In genomic region chr5:65434471-65435362, GRCm38 (mm10) we compare ENCODE assay signal across 8 mouse cellular contexts. TPM values are rescaled to one million over a fixed set of nuclear protein-coding genes. Genes with fewer than 3 reads are reported as not detected.
DNase-seq lines count a peak whose midpoint lies in the region; ATAC-seq and TF ChIP-seq lines count a peak whose summit lies in the region.

No protein-coding gene starts in this region.

- no peak for TF ChIP-seq EP300 in heart, postnatal 0 days (IDR thresholded peaks at IDR 0.05; ENCODE audit: low read depth)
- no peak for TF ChIP-seq EP300 in liver, postnatal 0 days (IDR thresholded peaks at IDR 0.05; ENCODE audit: low read depth)

- peak overlapping the region; percentile 94 for H3K9ac ChIP-seq in heart, embryonic 13.5 days
- H3K9ac ChIP-seq in heart, postnatal 0 days (replicated peaks; ENCODE audit: low read depth, low read length): peak overlapping the region; percentile 80
- peak overlapping the region; percentile 55 for H3K9ac ChIP-seq in liver, postnatal 0 days (replicated peaks)

- H3K4me3 ChIP-seq in heart, embryonic 13.5 days: peak overlapping the region; percentile 90
- peak overlapping the region; percentile 68 for H3K4me3 ChIP-seq in C2C12 (ENCODE audit: insufficient read depth, poor library complexity, severe bottlenecking)
- peak overlapping the region; percentile 92 for H3K4me3 ChIP-seq in heart, postnatal 0 days (ENCODE audit: low read depth, low read length)
- H3K4me3 ChIP-seq in liver, postnatal 0 days (ENCODE audit: low read depth, low read length): peak overlapping the region; percentile 89

- no peak for DNase-seq in heart, postnatal 25 days (ENCODE audit: low spot score)
- DNase-seq in brain, embryonic 18.5 days (ENCODE audit: low read depth, low spot score): peak; percentile 24
- no peak for DNase-seq in heart, postnatal 0 days (ENCODE audit: low spot score)
- DNase-seq in liver, postnatal 0 days: no peak
- no peak for DNase-seq in spleen, postnatal 14 days (ENCODE audit: low spot score in 2 of 2)
- DNase-seq in spleen, postnatal 10 days (ENCODE audit: low spot score in 2 of 2): no peak

- H3K4me2 ChIP-seq in heart, embryonic 13.5 days: peak overlapping the region; percentile 80
- H3K4me2 ChIP-seq in heart, postnatal 0 days (ENCODE audit: low read depth, low read length): peak overlapping the region; percentile 89
- peak overlapping the region; percentile 66 for H3K4me2 ChIP-seq in liver, postnatal 0 days (ENCODE audit: low read depth, low read length)

- H3K79me3 ChIP-seq in C2C12 (ENCODE audit: low read depth): peaks cover 50% of the 10 kb centered on the region

- no peak for TF ChIP-seq CTCF in C2C12 (IDR thresholded peaks at IDR 0.05; ENCODE audit: control insufficient read depth, insufficient read depth, insufficient read length)
- no peak for TF ChIP-seq CTCF in heart, postnatal 0 days (IDR thresholded peaks at IDR 0.05; ENCODE audit: low read depth)
- no peak for TF ChIP-seq CTCF in liver, postnatal 0 days (IDR thresholded peaks at IDR 0.05; ENCODE audit: low read depth)

- no peak for ATAC-seq in heart, embryonic 13.5 days (ENCODE audit: extremely low read depth, insufficient number of reproducible peaks, low FRiP score, low TSS enrichment)
- ATAC-seq in heart, postnatal 0 days (ENCODE audit: insufficient read depth, low read depth): no peak; the same call in 1 of the 2 replicates
- ATAC-seq in liver, postnatal 0 days: no peak

- peak overlapping the region; percentile 95 for H3K27ac ChIP-seq in heart, embryonic 13.5 days (replicated peaks)
- H3K27ac ChIP-seq in heart, postnatal 0 days (ENCODE audit: low read depth): peak overlapping the region; percentile 96
- peak overlapping the region; percentile 19 for H3K27ac ChIP-seq in liver, postnatal 0 days (ENCODE audit: low read depth)

- peaks cover 4% of the 10 kb centered on the region; the same call in 1 of the 2 replicates for H3K36me3 ChIP-seq in heart, embryonic 13.5 days
- peaks cover 22% of the 10 kb centered on the region for H3K36me3 ChIP-seq in C2C12 (ENCODE audit: control insufficient read depth, insufficient read depth)
- no peaks in the 10 kb centered on the region for H3K36me3 ChIP-seq in heart, postnatal 0 days (replicated peaks; ENCODE audit: control insufficient read depth, insufficient read depth, low read length)
- no peaks in the 10 kb centered on the region for H3K36me3 ChIP-seq in liver, postnatal 0 days (replicated peaks; ENCODE audit: insufficient read depth, low read length)

- intact Hi-C loops in heart, postnatal 25 days (cut with DNase I): loop anchor here (2.0 to 5.0 kb wide), 3 partner anchors 43 to 103 kb away; partner anchors contain the start of genes Gm43552, Smim14 and Ube2k

- H3K79me2 ChIP-seq in C2C12 (ENCODE audit: control insufficient read depth, insufficient read depth): peaks cover 58% of the 10 kb centered on the region

- WGBS in heart, embryonic 13.5 days: 6% methylated on average over 15 of the region's 15 CpGs
- WGBS in heart, postnatal 0 days: 7% methylated on average over 15 of the region's 15 CpGs
- 20% methylated on average over 14 of the region's 15 CpGs for WGBS in liver, postnatal 0 days (ENCODE audit: insufficient replicate concordance)

- no peaks in the 10 kb centered on the region for H3K9me3 ChIP-seq in heart, embryonic 13.5 days
- H3K9me3 ChIP-seq in heart, postnatal 0 days (replicated peaks; ENCODE audit: control insufficient read depth, low read length): no peaks in the 10 kb centered on the region
- no peaks in the 10 kb centered on the region for H3K9me3 ChIP-seq in liver, postnatal 0 days (ENCODE audit: low read length)

- H3ac ChIP-seq in C2C12 (ENCODE audit: control insufficient read depth, insufficient read length, low read depth): peak overlapping the region; percentile 57

- no peaks in the 10 kb centered on the region for H3K27me3 ChIP-seq in heart, embryonic 13.5 days (replicated peaks)
- no peaks in the 10 kb centered on the region for H3K27me3 ChIP-seq in C2C12 (ENCODE audit: control insufficient read depth, insufficient read depth, insufficient read length)
- H3K27me3 ChIP-seq in heart, postnatal 0 days (ENCODE audit: control insufficient read depth, insufficient read depth, low read length): no peaks in the 10 kb centered on the region
- no peaks in the 10 kb centered on the region for H3K27me3 ChIP-seq in liver, postnatal 0 days (ENCODE audit: insufficient read depth, low read length)

- peaks cover 60% of the 10 kb centered on the region for H3K4me1 ChIP-seq in heart, embryonic 13.5 days
- peaks cover 3% of the 10 kb centered on the region for H3K4me1 ChIP-seq in heart, postnatal 0 days (ENCODE audit: control insufficient read depth, insufficient read depth)
- peaks cover 5% of the 10 kb centered on the region for H3K4me1 ChIP-seq in liver, postnatal 0 days (ENCODE audit: insufficient read depth)

TF ChIP-seq in C2C12, 6 proteins besides CTCF, POLR2A, EP300 and RAD21:
- TF ChIP-seq MAX (IDR thresholded peaks at IDR 0.05): no peak
- TF ChIP-seq MYOG (IDR thresholded peaks at IDR 0.05; ENCODE audit: control insufficient read depth, extremely low read depth, insufficient read length): no peak
- no peak for TF ChIP-seq MYOD1 (IDR thresholded peaks at IDR 0.05; ENCODE audit: control insufficient read depth, insufficient read length, low read depth)
- no peak for TF ChIP-seq FOSL1 (IDR thresholded peaks at IDR 0.05; ENCODE audit: insufficient read depth, low read length, poor library complexity, severe bottlenecking)
- TF ChIP-seq USF1 (IDR thresholded peaks at IDR 0.05; ENCODE audit: low read depth): no peak
- TF ChIP-seq CEBPB (IDR thresholded peaks at IDR 0.05; ENCODE audit: low read depth): no peak

RNA-seq across cellular contexts. Expression of gene Ugdh, which starts 1.0 kb away (rescaled TPM):
- 62.6 and 64.7 TPM in 2 replicates for polyA plus RNA-seq in heart, embryonic 13.5 days (2015; fragmentation: Nextera tagmentation; extraction: Ambion mirVana)
- total RNA-seq in heart, postnatal 25 days (2021): 10 to 100 TPM; 16.7 to 17.8 TPM
- polyA plus RNA-seq in C2C12 (2012; fragmentation: generic; extraction: Trizol): 89.6 TPM
- total RNA-seq in heart, postnatal 0 days (2014; rRNA removed; ENCODE audit: low replicate concordance): 16.3 and 21.0 TPM in 2 replicates
- 24.6 and 27.1 TPM in 2 replicates for polyA plus RNA-seq in heart, postnatal 0 days (2015; fragmentation: Nextera tagmentation; extraction: Ambion mirVana)
- 13.0 and 13.5 TPM in 2 replicates for polyA plus RNA-seq in liver, postnatal 0 days (2015; fragmentation: Nextera tagmentation; extraction: Ambion mirVana)

RNA-seq across cellular contexts. Expression of gene Lias, which starts 43.4 kb away (rescaled TPM):
- polyA plus RNA-seq in heart, embryonic 13.5 days (2015; fragmentation: Nextera tagmentation; extraction: Ambion mirVana): 50.2 and 58.5 TPM in 2 replicates
- 10 to 100 TPM; 50.8 to 52.3 TPM for total RNA-seq in heart, postnatal 25 days (2021)
- 17.4 TPM for polyA plus RNA-seq in C2C12 (2012; fragmentation: generic; extraction: Trizol)
- total RNA-seq in heart, postnatal 0 days (2014; rRNA removed; ENCODE audit: low replicate concordance): 26.2 and 36.8 TPM in 2 replicates
- 71.5 and 75.2 TPM in 2 replicates for polyA plus RNA-seq in heart, postnatal 0 days (2015; fragmentation: Nextera tagmentation; extraction: Ambion mirVana)
- polyA plus RNA-seq in liver, postnatal 0 days (2015; fragmentation: Nextera tagmentation; extraction: Ambion mirVana): 31.1 and 34.0 TPM in 2 replicates

RNA-seq across cellular contexts. Expression of gene Rpl9, which starts 43.5 kb away (rescaled TPM):
- polyA plus RNA-seq in heart, embryonic 13.5 days (2015; fragmentation: Nextera tagmentation; extraction: Ambion mirVana): 607 and 662 TPM in 2 replicates
- 100 to 1,000 TPM; 612 to 670 TPM for total RNA-seq in heart, postnatal 25 days (2021)
- polyA plus RNA-seq in C2C12 (2012; fragmentation: generic; extraction: Trizol): 2,170 TPM
- 1,074 and 1,362 TPM in 2 replicates for total RNA-seq in heart, postnatal 0 days (2014; rRNA removed; ENCODE audit: low replicate concordance)
- 506 and 542 TPM in 2 replicates for polyA plus RNA-seq in heart, postnatal 0 days (2015; fragmentation: Nextera tagmentation; extraction: Ambion mirVana)
- polyA plus RNA-seq in liver, postnatal 0 days (2015; fragmentation: Nextera tagmentation; extraction: Ambion mirVana): 609 and 626 TPM in 2 replicates

RNA-seq across cellular contexts. Expression of gene Gm43552, which starts 57.9 kb away (rescaled TPM):
- polyA plus RNA-seq in heart, embryonic 13.5 days (2015; fragmentation: Nextera tagmentation; extraction: Ambion mirVana): 1.9 TPM in 1 of 2 replicates, not detected in the other
- total RNA-seq in heart, postnatal 25 days (2021): not detected
- polyA plus RNA-seq in C2C12 (2012; fragmentation: generic; extraction: Trizol): not detected
- not detected in 2 replicates for total RNA-seq in heart, postnatal 0 days (2014; rRNA removed; ENCODE audit: low replicate concordance)
- polyA plus RNA-seq in heart, postnatal 0 days (2015; fragmentation: Nextera tagmentation; extraction: Ambion mirVana): not detected in 2 replicates
- 1.4 TPM in 1 of 2 replicates, not detected in the other for polyA plus RNA-seq in liver, postnatal 0 days (2015; fragmentation: Nextera tagmentation; extraction: Ambion mirVana)

Comparison
In these comparisons a context has a peak if more than half of its experiments do, and no peak if none do; other contexts are left out.
1. H3K27ac ChIP-seq: peak in every context shown above with its lines; median percentile 96 in heart, postnatal 0 days; 95 in heart, embryonic 13.5 days; 19 in liver, postnatal 0 days.